Mouse (Mus musculus): ENCODE measurements around the gene Pkn1.

The Pkn1 gene

GRCm38 (mm10) chr8:83652744-83653661 is 46.0 kb downstream of the Pkn1 start:
- no peak for DNase-seq (ENCODE audit: low read depth, low spot score)

GRCm38 (mm10) chr8:83652030-83652743 is 46.8 kb downstream of the Pkn1 start, which contains the start of gene Gipc1:
Gene Gipc1, plus strand, starts transcription at chr8:83652677.
- peak; percentile 98 for DNase-seq (ENCODE audit: low read depth, low spot score)

- no peak for DNase-seq (ENCODE audit: low read depth, low spot score)
Measured at GRCm38 (mm10) chr8:83649699-83650098, 49.3 kb downstream of the Pkn1 start.

GRCm38 (mm10) chr8:83648031-83648430 is 50.9 kb downstream of the Pkn1 start:
- DNase-seq (ENCODE audit: low read depth, low spot score): no peak

- DNase-seq (ENCODE audit: low read depth, low spot score): no peak
Measured at GRCm38 (mm10) chr8:83647511-83647910, 51.5 kb downstream of the Pkn1 start.

- DNase-seq (ENCODE audit: low read depth, low spot score): no peak
Measured at GRCm38 (mm10) chr8:83639649-83640048, 59.3 kb downstream of the Pkn1 start.

- DNase-seq (ENCODE audit: low read depth, low spot score): no peak
Measured at GRCm38 (mm10) chr8:83638856-83639255, 60.1 kb downstream of the Pkn1 start.

GRCm38 (mm10) chr8:83632083-83632707 is 66.8 kb downstream of the Pkn1 start:
- DNase-seq (ENCODE audit: low read depth, low spot score): no peak

GRCm38 (mm10) chr8:83625676-83626299 is 73.2 kb downstream of the Pkn1 start:
- DNase-seq (ENCODE audit: low read depth, low spot score): no peak

GRCm38 (mm10) chr8:83624739-83625138 is 74.2 kb downstream of the Pkn1 start:
- no peak for DNase-seq (ENCODE audit: low read depth, low spot score)

GRCm38 (mm10) chr8:83623549-83623948 is 75.4 kb downstream of the Pkn1 start:
- DNase-seq (ENCODE audit: low read depth, low spot score): no peak

GRCm38 (mm10) chr8:83622389-83622989 is 76.5 kb downstream of the Pkn1 start:
- peak; percentile 60 for DNase-seq (ENCODE audit: low read depth, low spot score)

- DNase-seq (ENCODE audit: low read depth, low spot score): no peak
Measured at GRCm38 (mm10) chr8:83621691-83622388, 77.1 kb downstream of the Pkn1 start.

GRCm38 (mm10) chr8:83619568-83620285 is 79.3 kb downstream of the Pkn1 start:
- no peak for DNase-seq (ENCODE audit: low read depth, low spot score)

- no peak for DNase-seq (ENCODE audit: low read depth, low spot score)
Measured at GRCm38 (mm10) chr8:83618566-83618965, 80.4 kb downstream of the Pkn1 start.

- no peak for DNase-seq (ENCODE audit: low read depth, low spot score)
Measured at GRCm38 (mm10) chr8:83617111-83617510, 81.9 kb downstream of the Pkn1 start.

GRCm38 (mm10) chr8:83616625-83617024 is 82.4 kb downstream of the Pkn1 start:
- DNase-seq (ENCODE audit: low read depth, low spot score): no peak
